Mouse (Mus musculus): ENCODE results near the gene Syt2.

DNA sequence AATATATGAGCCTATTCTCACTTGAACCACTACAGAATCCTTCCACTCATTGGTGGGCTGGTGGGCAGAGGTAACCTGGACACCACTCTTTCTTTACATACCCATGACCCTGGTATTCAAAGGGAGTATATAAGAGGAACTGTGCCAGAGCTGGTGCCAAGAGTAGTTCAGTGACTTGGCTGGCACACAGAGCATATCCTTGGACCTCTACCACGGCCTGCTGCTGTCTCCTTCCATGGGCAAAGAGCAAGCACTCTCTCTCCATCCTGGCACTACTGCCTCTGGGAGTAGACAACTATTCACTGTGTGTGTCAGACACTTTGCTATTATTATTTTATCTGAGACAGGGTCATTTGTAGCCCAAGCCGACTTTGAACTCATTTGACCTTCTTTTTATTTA is 49.8 kb downstream of the Syt2 start:
- TF ChIP-seq POLR2A (IDR thresholded peaks at IDR 0.05; ENCODE audit: borderline replicate concordance, control insufficient read depth, low read depth, low read length) = no peak
- no peak for TF ChIP-seq CTCF (IDR thresholded peaks at IDR 0.05; ENCODE audit: control insufficient read depth, insufficient read depth, low read length)

Data from bone marrow, adult 2 months (tissue).